Mouse (Mus musculus): ENCODE results near the gene Fkbpl. TPM values are rescaled to one million over a fixed set of nuclear protein-coding genes. Genes with fewer than 3 reads are reported as not detected.

Fkbpl gene
- total and polyA plus RNA-seq, 3 experiments, result 6.4 to 7.0 TPM; not detected in 1

GRCm38 (mm10) chr17:34656666-34657065 lies 12.1 kb downstream of the Fkbpl start:
- Histone ChIP-seq H3K79me2 (ENCODE audit: control insufficient read depth, insufficient read depth, low read length, poor library complexity) (no peaks in the 10 kb centered on the region), H3K4me3 (ENCODE audit: control insufficient read depth in 1 of 2, insufficient read depth in 1 of 2, low read depth in 2 of 2, low read length in 2 of 2) (no peak overlapping the region), H3K9ac (ENCODE audit: control insufficient read depth, low read depth, low read length, poor library complexity, severe bottlenecking) (no peak overlapping the region), H3K4me1 (ENCODE audit: control insufficient read depth in 1 of 2, insufficient read depth in 2 of 2, low read length in 2 of 2) (peaks cover 0 to 18% of the 10 kb centered on the region in 2 experiments; a peak in 3 of 4 replicates), H3K9me3 (replicated peaks; ENCODE audit: insufficient read depth, low read length) (no peaks in the 10 kb centered on the region), H3K27me3 (ENCODE audit: control insufficient read depth in 1 of 2, insufficient read depth in 2 of 2, low read length in 2 of 2) (no peaks in the 10 kb centered on the region), H3K27ac (ENCODE audit: control insufficient read depth, low read depth, low read length) (no peak overlapping the region), H3K36me3 (ENCODE audit: control insufficient read depth in 1 of 2, insufficient read depth in 2 of 2, low read length in 2 of 2) (peaks cover 0 to 3% of the 10 kb centered on the region in 2 experiments; a peak in 1 of 4 replicates)
- TF ChIP-seq ZC3H11A (IDR thresholded peaks at IDR 0.05; ENCODE audit: low read depth, low read length), result no peak
- no peak for TF ChIP-seq POLR2AphosphoS5 (IDR thresholded peaks at IDR 0.05; ENCODE audit: borderline replicate concordance, low read depth, low read length)
- no peak for TF ChIP-seq EP300 (IDR thresholded peaks at IDR 0.05; ENCODE audit: low read depth in 1 of 2, low read length in 2 of 2)
- no peak for TF ChIP-seq ZNF384 (IDR thresholded peaks at IDR 0.05; ENCODE audit: low read depth, low read length)
- no peak for TF ChIP-seq TBP (IDR thresholded peaks at IDR 0.05; ENCODE audit: low read depth, low read length)
- no peak for TF ChIP-seq POLR2A (IDR thresholded peaks at IDR 0.05; ENCODE audit: control insufficient read depth in 1 of 2, insufficient read depth in 1 of 2, low read depth in 1 of 2, low read length in 2 of 2, poor library complexity in 1 of 2)
- TF ChIP-seq MAZ (IDR thresholded peaks at IDR 0.05; ENCODE audit: low read depth, low read length), result no peak
- no peak for TF ChIP-seq POLR2AphosphoS2 (IDR thresholded peaks at IDR 0.05; ENCODE audit: low read length)
- TF ChIP-seq MAX (IDR thresholded peaks at IDR 0.05; ENCODE audit: low read length), result no peak
- TF ChIP-seq RCOR1 (IDR thresholded peaks at IDR 0.05; ENCODE audit: low read depth, low read length), result no peak
- no peak for TF ChIP-seq NRF1 (IDR thresholded peaks at IDR 0.05; ENCODE audit: insufficient read depth, low read depth, low read length, poor library complexity, severe bottlenecking)
- no peak for TF ChIP-seq MAFK (IDR thresholded peaks at IDR 0.05; ENCODE audit: borderline replicate concordance, low read depth, low read length)
- no peak for TF ChIP-seq ELF1 (IDR thresholded peaks at IDR 0.05; ENCODE audit: low read depth, low read length)
- TF ChIP-seq MYC (IDR thresholded peaks at IDR 0.05; ENCODE audit: low read depth, low read length), result no peak
- TF ChIP-seq BHLHE40 (IDR thresholded peaks at IDR 0.05; ENCODE audit: borderline replicate concordance, low read depth, low read length), result no peak
- TF ChIP-seq CTCF (IDR thresholded peaks at IDR 0.05 in 2 of 3, conservative IDR thresholded peaks at IDR 0.05 in 1 of 3; ENCODE audit: control insufficient read depth in 1 of 3, insufficient read depth in 1 of 3, low read depth in 2 of 3, low read length in 3 of 3, poor library complexity in 1 of 3, severe bottlenecking in 1 of 3), result no peak
- no peak for TF ChIP-seq GABPA (IDR thresholded peaks at IDR 0.05; ENCODE audit: low read depth, low read length)
- no peak for TF ChIP-seq CHD1 (IDR thresholded peaks at IDR 0.05; ENCODE audit: low read depth, low read length)
- TF ChIP-seq ZKSCAN1 (IDR thresholded peaks at IDR 0.05; ENCODE audit: low read depth, low read length), result no peak
- TF ChIP-seq MYB (IDR thresholded peaks at IDR 0.05; ENCODE audit: low read depth, low read length), result no peak
- no peak for DNase-seq (ENCODE audit: low read depth, low spot score)

- H3K27me3 ChIP-seq (ENCODE audit: control insufficient read depth in 1 of 2, insufficient read depth in 2 of 2, low read length in 2 of 2), result no peaks in the 10 kb centered on the region
- TF ChIP-seq MEF2A (IDR thresholded peaks at IDR 0.05; ENCODE audit: extremely low read depth, insufficient replicate concordance, low read depth, low read length, poor library complexity, severe bottlenecking) (no peak), POLR2AphosphoS5 (IDR thresholded peaks at IDR 0.05; ENCODE audit: borderline replicate concordance, low read depth, low read length) (no peak), ZMIZ1 (IDR thresholded peaks at IDR 0.05; ENCODE audit: low read depth, low read length) (no peak), NRF1 (IDR thresholded peaks at IDR 0.05; ENCODE audit: insufficient read depth, low read depth, low read length, poor library complexity, severe bottlenecking) (no peak), HCFC1 (IDR thresholded peaks at IDR 0.05; ENCODE audit: low read depth, low read length) (no peak), ZKSCAN1 (IDR thresholded peaks at IDR 0.05; ENCODE audit: low read depth, low read length) (no peak), RAD21 (IDR thresholded peaks at IDR 0.05; ENCODE audit: low read depth, low read length) (no peak), BHLHE40 (IDR thresholded peaks at IDR 0.05; ENCODE audit: borderline replicate concordance, low read depth, low read length) (no peak), SIN3A (IDR thresholded peaks at IDR 0.05; ENCODE audit: low read length) (no peak), GATA1 (IDR thresholded peaks at IDR 0.05; ENCODE audit: low read depth, low read length) (no peak), RCOR1 (IDR thresholded peaks at IDR 0.05; ENCODE audit: low read depth, low read length) (no peak), TBP (IDR thresholded peaks at IDR 0.05; ENCODE audit: low read depth, low read length) (no peak), SMC3 (IDR thresholded peaks at IDR 0.05; ENCODE audit: low read depth, low read length) (no peak), TAL1 (IDR thresholded peaks at IDR 0.05; ENCODE audit: low read length) (no peak), POLR2AphosphoS2 (IDR thresholded peaks at IDR 0.05; ENCODE audit: low read length) (no peak), ETS1 (IDR thresholded peaks at IDR 0.05; ENCODE audit: low read depth, low read length) (no peak), KAT2A (conservative IDR thresholded peaks at IDR 0.05; ENCODE audit: low read depth, low read length) (no peak), GABPA (IDR thresholded peaks at IDR 0.05; ENCODE audit: low read depth, low read length) (no peak), ZC3H11A (IDR thresholded peaks at IDR 0.05; ENCODE audit: low read depth, low read length) (no peak), MAFK (IDR thresholded peaks at IDR 0.05; ENCODE audit: borderline replicate concordance, low read depth, low read length) (no peak)
- H3K9ac ChIP-seq (ENCODE audit: control insufficient read depth, low read depth, low read length, poor library complexity, severe bottlenecking), result no peak overlapping the region
- no peak overlapping the region for H3K27ac ChIP-seq (ENCODE audit: control insufficient read depth, low read depth, low read length)
- DNase-seq (ENCODE audit: low read depth, low spot score), result no peak
- no peak overlapping the region for H3K4me3 ChIP-seq (ENCODE audit: control insufficient read depth in 1 of 2, insufficient read depth in 1 of 2, low read depth in 2 of 2, low read length in 2 of 2)
- H3K79me2 ChIP-seq (ENCODE audit: control insufficient read depth, insufficient read depth, low read length, poor library complexity), result no peaks in the 10 kb centered on the region
- H3K36me3 ChIP-seq (ENCODE audit: control insufficient read depth in 1 of 2, insufficient read depth in 2 of 2, low read length in 2 of 2), result peaks cover 0 to 3% of the 10 kb centered on the region in 2 experiments; a peak in 1 of 4 replicates
- no peaks in the 10 kb centered on the region for H3K9me3 ChIP-seq (replicated peaks; ENCODE audit: insufficient read depth, low read length)
- peaks cover 0 to 19% of the 10 kb centered on the region in 2 experiments; a peak in 3 of 4 replicates for H3K4me1 ChIP-seq (ENCODE audit: control insufficient read depth in 1 of 2, insufficient read depth in 2 of 2, low read length in 2 of 2)
These were observed 12.7 kb downstream of the Fkbpl start for GRCm38 (mm10) chr17:34657271-34657670.
